Mouse (Mus musculus): ENCODE data around the gene Hist1h4m. TPM values are rescaled to one million over a fixed set of nuclear protein-coding genes. Genes with fewer than 3 reads are reported as not detected.
"Not testable (repeated sequence)": the region's sequence is repeated elsewhere in the genome, so short reads cannot be mapped to it uniquely, and the experiment has no call there.

Gene Hist1h4m
- polyA plus RNA-seq, 1 experiment from 2014 or later, result not detected

DNA sequence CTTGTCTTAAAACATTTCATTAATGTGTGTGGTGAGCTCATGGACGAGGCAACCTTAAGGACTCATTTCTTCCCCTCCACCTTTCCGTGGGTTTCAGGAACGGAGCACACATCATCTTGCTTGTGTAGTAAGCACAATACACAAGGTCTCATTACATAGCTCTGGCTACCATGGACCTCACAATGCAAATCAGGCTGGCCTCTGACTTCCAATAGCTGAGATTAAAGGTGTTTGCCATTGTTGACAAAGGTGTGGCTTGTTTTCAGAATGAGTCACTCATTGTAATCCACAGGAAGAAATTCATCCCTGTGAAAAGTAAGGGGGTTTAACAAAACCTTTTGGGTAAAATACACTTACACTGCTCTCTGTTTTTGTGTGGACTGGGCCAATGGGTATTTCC is 17.0 kb downstream of the Hist1h4m start:
- 92% methylated on average over 3 of the region's 3 CpGs for WGBS
- ATAC-seq (replicated peaks; ENCODE audit: low FRiP score), result no peak

GRCm38 (mm10) chr13:21830344-21830743 is 18.8 kb downstream of the Hist1h4m start:
- Histone ChIP-seq H3K27me3 (no peaks in the 10 kb centered on the region), H3K27ac (no peak overlapping the region), H3K9me3 (replicated peaks) (no peaks in the 10 kb centered on the region), H3K4me1 (no peaks in the 10 kb centered on the region), H3K36me3 (no peaks in the 10 kb centered on the region; the same call in 1 of the 2 replicates), H3K9ac (no peak overlapping the region), H3K4me2 (peak overlapping the region; percentile 25; the same call in 1 of the 2 replicates), H3K4me3 (replicated peaks) (no peak overlapping the region)
- no peak for ATAC-seq (replicated peaks; ENCODE audit: low FRiP score)
- WGBS, result 88% methylated on average over 10 of the region's 10 CpGs

More for the DNA sequence above, 17.0 kb downstream of the Hist1h4m start:
- H3K4me1 ChIP-seq, result no peaks in the 10 kb centered on the region
- H3K4me3 ChIP-seq (replicated peaks), result no peak overlapping the region
- H3K36me3 ChIP-seq, result no peaks in the 10 kb centered on the region; the same call in 1 of the 2 replicates
- H3K9ac ChIP-seq, result no peak overlapping the region
- no peak overlapping the region for H3K27ac ChIP-seq
- no peaks in the 10 kb centered on the region for H3K27me3 ChIP-seq
- no peak overlapping the region for H3K4me2 ChIP-seq
- H3K9me3 ChIP-seq (replicated peaks), result no peaks in the 10 kb centered on the region

GRCm38 (mm10) chr13:21831418-21832394 is 20.2 kb downstream of the Hist1h4m start, which contains the start of gene Hist1h4n:
TSS of gene Hist1h4n (minus strand) at chr13:21832196.
- H3K27ac ChIP-seq, result peak within 1 kb of the TSS; percentile 66
- H3K4me2 ChIP-seq, result peak within 1 kb of the TSS; percentile 47

GRCm38 (mm10) chr13:21833461-21833860 is 21.9 kb downstream of the Hist1h4m start, which contains the start of the genes Hist1h2ap and Hist1h2br:
TSS of gene Hist1h2ap (minus strand) at chr13:21833507.
TSS of gene Hist1h2br (plus strand) at chr13:21833743.
- H3K4me1 ChIP-seq; H3K9me3 ChIP-seq (replicated peaks); H3K4me2 ChIP-seq; H3K27ac ChIP-seq; H3K27me3 ChIP-seq; H3K36me3 ChIP-seq; H3K9ac ChIP-seq; H3K4me3 ChIP-seq (replicated peaks): not testable (repeated sequence)
- peak; percentile 96 for ATAC-seq (replicated peaks; ENCODE audit: low FRiP score)
- no CpG with 5 or more reads among the region's 24 CpGs for WGBS

More at GRCm38 (mm10) chr13:21831418-21832394, 20.2 kb downstream of the Hist1h4m start, which contains the start of gene Hist1h4n:
- H3K27me3 ChIP-seq; H3K4me1 ChIP-seq; H3K36me3 ChIP-seq; H3K9me3 ChIP-seq (replicated peaks); H3K9ac ChIP-seq: not testable (repeated sequence)
- H3K4me3 ChIP-seq (replicated peaks), result peak within 1 kb of the TSS; percentile 31
- WGBS, result under 1% methylated on average over 28 of the region's 58 CpGs
- peak; percentile 87 for ATAC-seq (replicated peaks; ENCODE audit: low FRiP score)

- not testable (repeated sequence) for H3K4me2 ChIP-seq; H3K4me3 ChIP-seq (replicated peaks); H3K36me3 ChIP-seq; H3K9me3 ChIP-seq (replicated peaks); H3K27ac ChIP-seq; H3K4me1 ChIP-seq; H3K27me3 ChIP-seq; H3K9ac ChIP-seq
- ATAC-seq (replicated peaks; ENCODE audit: low FRiP score), result peak; percentile 77
- no CpG with 5 or more reads among the region's 4 CpGs for WGBS
Measured at GRCm38 (mm10) chr13:21840508-21840907, 29.0 kb downstream of the Hist1h4m start.

DNA sequence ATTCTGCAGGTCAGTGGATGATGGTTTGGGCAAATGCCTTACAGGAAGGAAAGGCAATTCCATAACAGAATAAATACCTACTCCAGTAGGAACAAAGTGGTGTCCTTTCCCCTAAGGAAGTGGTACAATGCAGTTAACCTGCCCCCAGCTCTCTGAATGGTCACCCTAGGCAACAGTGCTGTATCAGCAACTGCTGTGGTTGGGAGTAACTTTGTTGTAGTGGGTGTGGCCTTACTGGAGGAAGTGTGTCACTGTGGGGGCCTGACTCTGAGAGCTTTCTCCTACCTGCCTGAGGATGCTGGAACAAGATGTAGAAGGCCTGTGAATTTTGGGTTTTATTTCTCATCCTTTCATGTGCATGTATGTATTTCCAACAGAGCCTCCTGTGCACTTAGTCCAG is 34.8 kb downstream of the Hist1h4m start:
- not testable (repeated sequence) for H3K9me3 ChIP-seq (replicated peaks); H3K4me2 ChIP-seq; H3K9ac ChIP-seq; ATAC-seq (replicated peaks; ENCODE audit: low FRiP score); H3K27ac ChIP-seq; H3K4me3 ChIP-seq (replicated peaks); H3K4me1 ChIP-seq; H3K27me3 ChIP-seq; H3K36me3 ChIP-seq

DNA sequence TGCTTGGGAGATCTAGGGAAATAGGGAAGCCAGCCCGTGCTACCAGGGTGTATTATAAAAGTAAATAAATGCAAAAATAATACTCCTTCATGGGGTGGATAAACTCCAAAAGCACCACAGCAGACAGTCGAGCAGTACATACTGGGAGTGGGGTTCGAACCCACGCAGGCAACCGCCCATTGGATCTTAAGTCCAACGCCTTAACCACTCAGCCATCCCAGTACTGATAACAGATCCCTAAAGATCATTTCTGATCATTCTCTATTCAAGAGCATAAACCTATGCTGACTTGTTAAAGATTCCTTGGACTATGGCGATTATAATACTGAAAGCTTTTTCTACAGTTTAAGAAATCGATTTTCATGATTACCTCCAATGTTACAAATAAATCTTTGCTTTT is 36.3 kb downstream of the Hist1h4m start:
- H3K4me2 ChIP-seq, result no peak overlapping the region
- no peaks in the 10 kb centered on the region for H3K4me1 ChIP-seq
- no peaks in the 10 kb centered on the region for H3K9me3 ChIP-seq (replicated peaks)
- H3K27ac ChIP-seq, result no peak overlapping the region
- ATAC-seq (replicated peaks; ENCODE audit: low FRiP score), result no peak
- H3K36me3 ChIP-seq, result no peaks in the 10 kb centered on the region
- WGBS, result 31% methylated on average over 8 of the region's 8 CpGs
- H3K9ac ChIP-seq, result no peak overlapping the region
- no peak overlapping the region for H3K4me3 ChIP-seq (replicated peaks)
- H3K27me3 ChIP-seq, result no peaks in the 10 kb centered on the region

- H3K36me3 ChIP-seq; H3K4me2 ChIP-seq; H3K4me1 ChIP-seq; H3K9me3 ChIP-seq (replicated peaks); H3K4me3 ChIP-seq (replicated peaks); H3K27ac ChIP-seq; H3K27me3 ChIP-seq; H3K9ac ChIP-seq; ATAC-seq (replicated peaks; ENCODE audit: low FRiP score): not testable (repeated sequence)
- WGBS, result 42% methylated on average over 1 of the region's 1 CpGs
Measured at GRCm38 (mm10) chr13:21850696-21851095, 39.1 kb downstream of the Hist1h4m start.

DNA sequence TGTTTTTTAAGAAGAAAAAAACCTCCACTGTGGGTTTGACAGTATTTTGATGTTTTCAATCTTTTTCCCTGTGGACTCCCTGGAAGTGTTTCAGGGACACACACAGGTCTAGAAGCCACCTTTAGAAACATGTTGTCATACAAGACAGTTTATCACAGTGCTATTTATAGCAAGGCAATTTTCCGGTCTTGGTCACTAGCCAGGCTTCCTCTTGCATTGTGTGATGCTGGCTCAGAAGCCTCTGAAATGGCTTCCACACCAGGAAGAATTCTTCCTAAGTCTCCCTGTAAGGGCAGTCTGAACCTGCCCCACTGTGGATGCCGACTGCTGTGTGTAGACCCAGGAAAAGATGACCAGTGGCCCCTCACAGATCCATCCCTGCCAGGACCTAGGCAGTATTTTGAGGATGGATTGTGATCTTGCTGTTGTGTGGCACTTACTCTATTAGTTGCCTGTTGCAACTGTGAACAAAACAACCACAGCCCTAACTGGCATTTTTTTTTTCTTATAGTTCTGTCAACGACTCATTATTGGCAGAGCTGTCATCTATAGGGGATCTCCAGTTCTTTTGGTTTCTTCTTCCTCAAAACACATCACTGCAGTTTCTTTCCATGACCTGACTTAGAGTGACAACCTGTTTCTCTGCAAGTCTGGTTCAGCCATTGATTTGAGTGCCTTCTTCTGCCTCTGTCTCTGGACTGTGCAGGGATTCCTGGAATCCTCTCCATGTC is 40.8 kb downstream of the Hist1h4m start:
- Histone ChIP-seq H3K36me3 (no peaks in the 10 kb centered on the region), H3K27me3 (no peaks in the 10 kb centered on the region), H3K9ac (no peak overlapping the region), H3K9me3 (replicated peaks) (no peaks in the 10 kb centered on the region), H3K4me2 (no peak overlapping the region), H3K4me1 (no peaks in the 10 kb centered on the region), H3K4me3 (replicated peaks) (no peak overlapping the region), H3K27ac (no peak overlapping the region)
- WGBS, result 49% methylated on average over 3 of the region's 3 CpGs
- no peak for ATAC-seq (replicated peaks; ENCODE audit: low FRiP score)

GRCm38 (mm10) chr13:21855146-21855545 is 43.6 kb downstream of the Hist1h4m start:
- 1% methylated on average over 11 of the region's 11 CpGs for WGBS
- no peak overlapping the region for H3K9ac ChIP-seq

GRCm38 (mm10) chr13:21855698-21856162 is 44.2 kb downstream of the Hist1h4m start:
- H3K4me1 ChIP-seq, result no peaks in the 10 kb centered on the region
- WGBS, result 2% methylated on average over 15 of the region's 15 CpGs
- H3K36me3 ChIP-seq, result no peaks in the 10 kb centered on the region
- H3K4me3 ChIP-seq (replicated peaks), result peak overlapping the region; percentile 53
- peak overlapping the region; percentile 61 for H3K4me2 ChIP-seq
- no peaks in the 10 kb centered on the region for H3K9me3 ChIP-seq (replicated peaks)
- no peaks in the 10 kb centered on the region for H3K27me3 ChIP-seq
- H3K27ac ChIP-seq, result 0 out of 2 replicates have a peak overlapping the region, but pooled peaks have one; percentile 56
- ATAC-seq (replicated peaks; ENCODE audit: low FRiP score), result no peak
- peak overlapping the region; percentile 36; the same call in 1 of the 2 replicates for H3K9ac ChIP-seq

More at GRCm38 (mm10) chr13:21855146-21855545, 43.6 kb downstream of the Hist1h4m start:
- Histone ChIP-seq H3K4me1 (no peaks in the 10 kb centered on the region), H3K36me3 (no peaks in the 10 kb centered on the region), H3K27me3 (no peaks in the 10 kb centered on the region), H3K27ac (no peak overlapping the region), H3K4me2 (peak overlapping the region; percentile 61), H3K9me3 (replicated peaks) (no peaks in the 10 kb centered on the region), H3K4me3 (replicated peaks) (peak overlapping the region; percentile 53)
- peak; percentile 49 for ATAC-seq (replicated peaks; ENCODE audit: low FRiP score)

DNA sequence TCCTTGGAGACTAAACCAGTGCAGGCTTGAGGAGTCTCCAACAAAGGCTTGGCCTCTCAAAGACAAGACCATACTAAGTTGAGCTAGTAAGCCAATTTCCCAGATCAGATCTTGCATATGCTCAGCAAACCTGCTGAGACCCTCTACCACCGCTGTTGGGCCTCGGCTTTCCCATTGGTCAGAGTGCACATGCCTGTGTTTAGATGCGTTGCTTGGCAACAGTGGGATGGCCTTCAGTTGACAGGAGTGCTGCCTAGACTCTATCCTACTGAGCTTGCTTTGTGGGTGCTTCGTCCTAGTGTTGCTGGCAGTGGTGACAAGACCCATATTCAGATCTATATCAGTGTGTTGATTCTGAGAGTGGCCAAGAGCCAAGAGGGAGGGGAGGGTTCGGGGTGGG is 50.1 kb downstream of the Hist1h4m start:
- H3K9ac ChIP-seq, result no peak overlapping the region
- no peak overlapping the region for H3K4me3 ChIP-seq (replicated peaks)
- ATAC-seq (replicated peaks; ENCODE audit: low FRiP score), result no peak
- no peaks in the 10 kb centered on the region for H3K4me1 ChIP-seq
- H3K36me3 ChIP-seq, result no peaks in the 10 kb centered on the region
- H3K27me3 ChIP-seq, result no peaks in the 10 kb centered on the region
- WGBS, result 19% methylated on average over 5 of the region's 5 CpGs
- H3K4me2 ChIP-seq, result no peak overlapping the region
- no peaks in the 10 kb centered on the region for H3K9me3 ChIP-seq (replicated peaks)
- H3K27ac ChIP-seq, result no peak overlapping the region
